Mouse (Mus musculus): ENCODE results near the gene Hectd4. TPM values are rescaled to one million over a fixed set of nuclear protein-coding genes. Genes with fewer than 3 reads are reported as not detected.
A peak's percentile ranks its signal among the peaks of the same experiment; 100 is the strongest.

Hectd4 gene
- polyA plus RNA-seq, 1 experiment from 2014 or later = 5.1 TPM

GRCm38 (mm10) chr5:121385461-121386119, 165.6 kb downstream of the Hectd4 start, which contains the start of gene Trafd1:
Gene Trafd1, minus strand, starts transcription at chr5:121385632.
- WGBS = under 1% methylated on average over 43 of the region's 45 CpGs
- peaks cover 23% of the 10 kb centered on the region for H3K36me3 ChIP-seq (replicated peaks)

GRCm38 (mm10) chr5:121386120-121386909, 166.3 kb downstream of the Hectd4 start:
- WGBS = 38% methylated on average over 22 of the region's 22 CpGs
- H3K36me3 ChIP-seq (replicated peaks) = peaks cover 16% of the 10 kb centered on the region
- peaks cover 32% of the 10 kb centered on the region for H3K4me1 ChIP-seq
- no peaks in the 10 kb centered on the region for H3K9me3 ChIP-seq
- no peak for DNase-seq (ENCODE audit: extremely low spot score, low spot score)
- H3K4me3 ChIP-seq = peak overlapping the region; percentile 77
- no peak overlapping the region for H3K27ac ChIP-seq
- H3K27me3 ChIP-seq (ENCODE audit: poor library complexity, severe bottlenecking) = peaks cover 19% of the 10 kb centered on the region

More at GRCm38 (mm10) chr5:121385461-121386119, 165.6 kb downstream of the Hectd4 start, which contains the start of gene Trafd1:
- peaks cover 32% of the 10 kb centered on the region for H3K4me1 ChIP-seq
- H3K9me3 ChIP-seq = peaks cover 6% of the 10 kb centered on the region; the same call in 1 of the 2 replicates
- H3K4me3 ChIP-seq = peak within 1 kb of the TSS; percentile 77
- peak; percentile 95 for DNase-seq (ENCODE audit: extremely low spot score, low spot score)
- peak within 1 kb of the TSS; percentile 89 for H3K27ac ChIP-seq
- H3K27me3 ChIP-seq (ENCODE audit: poor library complexity, severe bottlenecking) = peaks cover 19% of the 10 kb centered on the region

GRCm38 (mm10) chr5:121387126-121387525, 167.1 kb downstream of the Hectd4 start:
- DNase-seq (ENCODE audit: extremely low spot score, low spot score) = no peak
- 64% methylated on average over 4 of the region's 4 CpGs for WGBS
- H3K27me3 ChIP-seq (ENCODE audit: poor library complexity, severe bottlenecking) = peaks cover 19% of the 10 kb centered on the region
- H3K4me1 ChIP-seq = peaks cover 32% of the 10 kb centered on the region
- H3K27ac ChIP-seq = no peak overlapping the region
- H3K36me3 ChIP-seq (replicated peaks) = peaks cover 10% of the 10 kb centered on the region; the same call in 1 of the 2 replicates
- H3K9me3 ChIP-seq = no peaks in the 10 kb centered on the region
- H3K4me3 ChIP-seq = no peak overlapping the region

- WGBS = 76% methylated on average over 7 of the region's 7 CpGs
- no peak for DNase-seq (ENCODE audit: extremely low spot score, low spot score)
- Histone ChIP-seq H3K27me3 (ENCODE audit: poor library complexity, severe bottlenecking) (peaks cover 19% of the 10 kb centered on the region), H3K9me3 (no peaks in the 10 kb centered on the region), H3K4me3 (no peak overlapping the region), H3K27ac (no peak overlapping the region), H3K36me3 (replicated peaks) (no peaks in the 10 kb centered on the region), H3K4me1 (peaks cover 28% of the 10 kb centered on the region)
Measured at GRCm38 (mm10) chr5:121389106-121389505, 169.1 kb downstream of the Hectd4 start.

GRCm38 (mm10) chr5:121389691-121390090, 169.7 kb downstream of the Hectd4 start:
- H3K27me3 ChIP-seq (ENCODE audit: poor library complexity, severe bottlenecking) = peaks cover 19% of the 10 kb centered on the region
- no peaks in the 10 kb centered on the region for H3K36me3 ChIP-seq (replicated peaks)
- H3K4me3 ChIP-seq = no peak overlapping the region
- peaks cover 22% of the 10 kb centered on the region for H3K4me1 ChIP-seq
- no peaks in the 10 kb centered on the region; the same call in 1 of the 2 replicates for H3K9me3 ChIP-seq
- H3K27ac ChIP-seq = no peak overlapping the region
- no peak for DNase-seq (ENCODE audit: extremely low spot score, low spot score)

GRCm38 (mm10) chr5:121392667-121393380, 172.8 kb downstream of the Hectd4 start:
- WGBS = 62% methylated on average over 16 of the region's 16 CpGs
- Histone ChIP-seq H3K27ac (no peak overlapping the region), H3K9me3 (no peaks in the 10 kb centered on the region; the same call in 1 of the 2 replicates), H3K4me3 (no peak overlapping the region), H3K27me3 (ENCODE audit: poor library complexity, severe bottlenecking) (no peaks in the 10 kb centered on the region), H3K4me1 (peaks cover 7% of the 10 kb centered on the region), H3K36me3 (replicated peaks) (no peaks in the 10 kb centered on the region)
- DNase-seq (ENCODE audit: extremely low spot score, low spot score) = no peak

GRCm38 (mm10) chr5:121393402-121393801, 173.4 kb downstream of the Hectd4 start:
- no peaks in the 10 kb centered on the region; the same call in 1 of the 2 replicates for H3K9me3 ChIP-seq
- H3K27ac ChIP-seq = no peak overlapping the region
- no peaks in the 10 kb centered on the region for H3K27me3 ChIP-seq (ENCODE audit: poor library complexity, severe bottlenecking)
- peaks cover 7% of the 10 kb centered on the region for H3K4me1 ChIP-seq
- no peaks in the 10 kb centered on the region for H3K36me3 ChIP-seq (replicated peaks)
- 87% methylated on average over 3 of the region's 3 CpGs for WGBS
- DNase-seq (ENCODE audit: extremely low spot score, low spot score) = no peak
- H3K4me3 ChIP-seq = no peak overlapping the region

- H3K27ac ChIP-seq = no peak overlapping the region
- H3K4me1 ChIP-seq = peaks cover 24% of the 10 kb centered on the region
Measured at GRCm38 (mm10) chr5:121395621-121396020, 175.6 kb downstream of the Hectd4 start.

GRCm38 (mm10) chr5:121397187-121398145, 177.4 kb downstream of the Hectd4 start, which contains the start of gene Naa25:
Gene Naa25, plus strand, starts transcription at chr5:121397936.
- Histone ChIP-seq H3K27me3 (ENCODE audit: poor library complexity, severe bottlenecking) (no peaks in the 10 kb centered on the region), H3K36me3 (replicated peaks) (peaks cover 27% of the 10 kb centered on the region), H3K27ac (peak within 1 kb of the TSS; percentile 93), H3K4me3 (peak within 1 kb of the TSS; percentile 89), H3K9me3 (no peaks in the 10 kb centered on the region; the same call in 1 of the 2 replicates), H3K4me1 (peaks cover 27% of the 10 kb centered on the region)
- peak; percentile 94 for DNase-seq (ENCODE audit: extremely low spot score, low spot score)
- 11% methylated on average over 53 of the region's 53 CpGs for WGBS

More at GRCm38 (mm10) chr5:121395621-121396020, 175.6 kb downstream of the Hectd4 start:
- Histone ChIP-seq H3K27me3 (ENCODE audit: poor library complexity, severe bottlenecking) (no peaks in the 10 kb centered on the region), H3K36me3 (replicated peaks) (peaks cover 8% of the 10 kb centered on the region), H3K4me3 (no peak overlapping the region), H3K9me3 (no peaks in the 10 kb centered on the region; the same call in 1 of the 2 replicates)
- WGBS = 89% methylated on average over 5 of the region's 5 CpGs
- DNase-seq (ENCODE audit: extremely low spot score, low spot score) = no peak

GRCm38 (mm10) chr5:121398146-121398964, 178.3 kb downstream of the Hectd4 start:
- Histone ChIP-seq H3K9me3 (no peaks in the 10 kb centered on the region; the same call in 1 of the 2 replicates), H3K27me3 (ENCODE audit: poor library complexity, severe bottlenecking) (no peaks in the 10 kb centered on the region), H3K4me3 (peak overlapping the region; percentile 89), H3K4me1 (peaks cover 27% of the 10 kb centered on the region), H3K36me3 (replicated peaks) (peaks cover 36% of the 10 kb centered on the region), H3K27ac (peak overlapping the region; percentile 93)
- peak; percentile 58 for DNase-seq (ENCODE audit: extremely low spot score, low spot score)
- under 1% methylated on average over 67 of the region's 67 CpGs for WGBS

- DNase-seq (ENCODE audit: extremely low spot score, low spot score) = no peak
- peak overlapping the region; percentile 93; the same call in 1 of the 2 replicates for H3K27ac ChIP-seq
- peaks cover 27% of the 10 kb centered on the region for H3K4me1 ChIP-seq
- H3K36me3 ChIP-seq (replicated peaks) = peaks cover 42% of the 10 kb centered on the region
- WGBS = 60% methylated on average over 9 of the region's 9 CpGs
- peak overlapping the region; percentile 89 for H3K4me3 ChIP-seq
- H3K9me3 ChIP-seq = no peaks in the 10 kb centered on the region; the same call in 1 of the 2 replicates
- H3K27me3 ChIP-seq (ENCODE audit: poor library complexity, severe bottlenecking) = no peaks in the 10 kb centered on the region
Measured at GRCm38 (mm10) chr5:121398965-121399462, 179.0 kb downstream of the Hectd4 start.

Data from forebrain, embryonic 10.5 days (tissue).